ENCODE assay signal across 26 mouse cellular contexts in the genomic region with DNA sequence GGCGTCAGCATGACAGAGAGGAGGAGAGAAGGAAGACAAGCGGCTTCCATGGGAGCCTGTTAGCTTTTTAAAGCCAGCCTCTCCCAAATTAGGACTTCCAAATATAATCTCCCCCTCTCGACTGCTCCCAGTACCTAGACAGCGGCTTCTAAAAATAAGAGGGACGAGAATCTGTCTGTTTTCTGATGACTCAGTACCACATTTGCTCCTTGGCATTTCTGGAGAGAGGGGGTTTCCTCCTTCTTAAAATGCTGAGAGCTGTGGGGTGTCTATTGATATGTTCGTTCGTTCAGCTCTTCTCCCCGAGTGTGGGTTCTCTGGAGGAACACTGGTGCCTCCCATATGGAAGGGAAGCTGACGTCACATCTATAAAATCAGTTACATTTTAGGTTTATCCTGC. TPM values are rescaled to one million over a fixed set of nuclear protein-coding genes. Genes with fewer than 3 reads are reported as not detected.
DNase-seq lines count a peak whose midpoint lies in the region; ATAC-seq and TF ChIP-seq lines count a peak whose summit lies in the region.
"Had no signal": no experiment of that assay in that cellular context is flagged by ENCODE, and none has a peak within 500 bp of the region (broad histone marks: within the 10 kb centered on the region; RNA-seq: fewer than 3 reads in every experiment).

No protein-coding gene starts in this region.

- no peaks in the 10 kb centered on the region for H3K4me1 ChIP-seq in forebrain, postnatal 0 days (ENCODE audit: insufficient read depth)
- H3K4me1 ChIP-seq in forebrain, embryonic 16.5 days (replicated peaks; ENCODE audit: control insufficient read depth, insufficient read depth, low read length): peaks cover 2% of the 10 kb centered on the region; the same call in 1 of the 2 replicates
- H3K4me1 ChIP-seq: embryonic facial prominence, embryonic 10.5 days; forebrain, embryonic 13.5 days; heart, embryonic 15.5 days had no signal

- H3K4me2 ChIP-seq in forebrain, postnatal 0 days (ENCODE audit: low read depth): no peak overlapping the region
- no peak overlapping the region for H3K4me2 ChIP-seq in forebrain, embryonic 16.5 days (ENCODE audit: low read length)
- H3K4me2 ChIP-seq: forebrain, embryonic 13.5 days; heart, embryonic 11.5 days; heart, embryonic 15.5 days; hindbrain, embryonic 13.5 days had no signal

- no peak overlapping the region for H3K9ac ChIP-seq in forebrain, postnatal 0 days
- no peak overlapping the region for H3K9ac ChIP-seq in forebrain, embryonic 16.5 days (replicated peaks; ENCODE audit: low read depth, low read length)
- H3K9ac ChIP-seq: forebrain, embryonic 13.5 days; heart, embryonic 15.5 days; hindbrain, embryonic 13.5 days had no signal

- no peak overlapping the region for H3K4me3 ChIP-seq in forebrain, postnatal 0 days (ENCODE audit: low read depth, low read length)
- no peak overlapping the region for H3K4me3 ChIP-seq in forebrain, embryonic 16.5 days (replicated peaks; ENCODE audit: low read length)
- H3K4me3 ChIP-seq: embryonic facial prominence, embryonic 10.5 days; forebrain, embryonic 13.5 days; heart, adult 2 months; heart, embryonic 15.5 days; hindbrain, embryonic 13.5 days had no signal

- ATAC-seq in forebrain, postnatal 0 days: peak; percentile 45
- no peak for ATAC-seq in forebrain, embryonic 16.5 days
- ATAC-seq: CD4-positive, CD25-positive, alpha-beta regulatory T cell, adult 4 months; forebrain, embryonic 13.5 days; hindbrain, postnatal 0 days had no signal

- H3K27me3 ChIP-seq in forebrain, postnatal 0 days (ENCODE audit: insufficient read depth, low read length): no peaks in the 10 kb centered on the region
- no peaks in the 10 kb centered on the region for H3K27me3 ChIP-seq in forebrain, embryonic 16.5 days (replicated peaks; ENCODE audit: control insufficient read depth, insufficient read depth, low read length)
- H3K27me3 ChIP-seq: forebrain, embryonic 13.5 days; heart, embryonic 15.5 days; hindbrain, embryonic 13.5 days had no signal

- WGBS in forebrain, postnatal 0 days: 59% methylated on average over 9 of the region's 9 CpGs
- WGBS in forebrain, embryonic 16.5 days: 74% methylated on average over 9 of the region's 9 CpGs

- H3K36me3 ChIP-seq in forebrain, postnatal 0 days (ENCODE audit: insufficient read depth): no peaks in the 10 kb centered on the region
- no peaks in the 10 kb centered on the region for H3K36me3 ChIP-seq in forebrain, embryonic 16.5 days (ENCODE audit: control insufficient read depth, insufficient read depth)
- H3K36me3 ChIP-seq: embryonic facial prominence, embryonic 10.5 days; G1E; heart, embryonic 15.5 days; hindbrain, embryonic 13.5 days had no signal

- TF ChIP-seq CTCF in forebrain, postnatal 0 days (IDR thresholded peaks at IDR 0.05; ENCODE audit: low read depth): no peak

- DNase-seq in forebrain, postnatal 0 days: peak; percentile 55
- peak; percentile 51 for DNase-seq in left cerebral cortex, adult 11 months (ENCODE audit: low spot score)
- DNase-seq in left cerebral cortex, adult 18-20 months (ENCODE audit: low spot score in 2 of 2): no peak
- peak; percentile 91 for DNase-seq in brain, adult 2 months (ENCODE audit: low read depth, low spot score)
- DNase-seq in right cerebral cortex, postnatal 25 days: peak; percentile 51
- no peak for DNase-seq in kidney, postnatal 36 days
- DNase-seq: adrenal gland, adult 8-10 months; B cell, adult 2 months; cerebellum, adult 11-12 months; cerebellum, adult 9-10 months; cerebellum, postnatal 25 days; gastrocnemius, postnatal 14 days; heart, adult 2 months; heart, postnatal 14 days had no signal

- H3K27ac ChIP-seq in forebrain, postnatal 0 days (ENCODE audit: low read depth, low read length): 0 out of 2 replicates have a peak overlapping the region, but pooled peaks have one; percentile 45
- no peak overlapping the region for H3K27ac ChIP-seq in forebrain, embryonic 16.5 days (ENCODE audit: low read length)
- H3K27ac ChIP-seq: embryonic facial prominence, embryonic 10.5 days; forebrain, embryonic 13.5 days; heart, adult 2 months; heart, embryonic 15.5 days; hindbrain, embryonic 13.5 days; hindbrain, postnatal 0 days had no signal

- H3K9me3 ChIP-seq in forebrain, postnatal 0 days (ENCODE audit: low read length): no peaks in the 10 kb centered on the region
- H3K9me3 ChIP-seq in forebrain, embryonic 16.5 days (ENCODE audit: control insufficient read depth, low read length): no peaks in the 10 kb centered on the region
- H3K9me3 ChIP-seq: embryonic facial prominence, embryonic 10.5 days; forebrain, embryonic 13.5 days; G1E; heart, embryonic 15.5 days; hindbrain, embryonic 13.5 days had no signal

RNA-seq across cellular contexts. Expression of a gene that starts 9.6 kb away (rescaled TPM):
- total RNA-seq in forebrain, postnatal 0 days (2014; rRNA removed): 39.2 and 44.1 TPM in 2 replicates
- polyA plus RNA-seq in forebrain, postnatal 0 days (2015; fragmentation: Nextera tagmentation; extraction: Ambion mirVana): 29.5 and 36.4 TPM in 2 replicates
- 22.5 and 26.9 TPM in 2 replicates for polyA plus RNA-seq in forebrain, embryonic 16.5 days (2015; fragmentation: Nextera tagmentation; extraction: Ambion mirVana)
- total RNA-seq in left cerebral cortex, adult 18-20 months (2021): 100 to 1,000 TPM; 309 to 328 TPM
- total RNA-seq: G1E; gastrocnemius, adult 18-20 months; heart, adult 2 months; heart, postnatal 14 days; hematopoietic stem cell, adult 5-6 weeks had no signal
- polyA plus RNA-seq: CD4-positive, CD25-positive, alpha-beta regulatory T cell, adult 4 months; G1E; gonadal fat pad, adult 2 months; heart, adult 2 months; heart, embryonic 11.5 days; heart, embryonic 15.5 days had no signal

Comparison
In these comparisons a context has a peak if more than half of its experiments do, and no peak if none do; other contexts are left out.
1. DNase-seq: peak in forebrain, postnatal 0 days (single experiment), left cerebral cortex, adult 11 months (single experiment), brain, adult 2 months (single experiment) and right cerebral cortex, postnatal 25 days (single experiment); none in left cerebral cortex, adult 18-20 months (0 of 2) and kidney, postnatal 36 days (0 of 2).